Mouse (Mus musculus): ENCODE data around the gene Ugdh. TPM values are rescaled to one million over a fixed set of nuclear protein-coding genes. Genes with fewer than 3 reads are reported as not detected.

Gene Ugdh
- 21.8 TPM for polyA plus RNA-seq (2015; fragmentation: Illumina TruSeq; extraction: RNeasy Lipid Tissue Mini Kit (QIAGEN cat#74804); ENCODE audit: low read depth, low replicate concordance)

DNA sequence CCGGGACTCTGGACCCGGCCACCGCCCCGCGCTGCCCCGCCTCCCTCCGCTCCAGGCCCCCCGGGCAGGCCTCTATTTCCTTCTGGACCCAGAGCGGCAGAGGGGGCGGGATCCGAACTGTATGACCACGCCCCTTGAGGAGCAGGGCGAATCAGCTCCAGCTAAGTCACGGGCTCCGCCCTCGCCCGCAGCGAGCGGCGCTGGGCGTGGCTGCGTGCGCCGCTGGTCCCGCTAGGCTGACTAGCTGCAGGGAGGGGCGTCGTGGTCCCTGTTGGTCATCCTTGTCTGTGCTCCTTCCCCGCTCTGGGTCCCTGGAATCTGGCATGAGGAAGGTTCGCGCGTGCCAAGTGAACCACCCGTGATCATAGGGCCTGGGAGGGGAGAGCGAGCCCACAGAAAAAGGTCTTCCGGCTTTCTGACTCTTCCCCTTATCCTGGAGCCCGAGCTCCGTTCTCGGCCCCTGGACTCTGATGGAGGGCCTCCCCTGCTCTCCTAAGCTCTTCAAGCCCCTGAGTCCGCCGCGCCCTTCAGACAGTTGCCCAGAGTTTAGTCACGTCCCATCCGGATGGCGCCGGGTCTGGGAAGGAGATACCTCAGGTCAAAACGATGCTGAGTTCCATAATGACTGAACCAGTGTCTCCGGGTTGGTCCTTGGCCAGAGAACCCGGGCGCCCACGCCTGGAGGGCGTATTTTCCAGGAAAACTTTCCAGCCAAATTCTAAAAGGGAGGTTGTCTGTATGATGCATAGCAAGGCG lies at the start of gene Ugdh:
TSS of gene Ugdh (minus strand) at position 144 of the 756 bp plus-strand sequence.

GRCm38 (mm10) chr5:65390648-65391644 lies 44.8 kb downstream of the Ugdh start, which contains the start of the genes Rpl9 and Lias:
Rpl9 (minus strand) TSS chr5:65391444.
Lias (plus strand) TSS chr5:65391497.

Other genes with a start within 250 kb of the Ugdh start
- 11.7 TPM for gene Wdr19, start 236.3 kb downstream of the Ugdh start, polyA plus RNA-seq (2015; fragmentation: Illumina TruSeq; extraction: RNeasy Lipid Tissue Mini Kit (QIAGEN cat#74804); ENCODE audit: low read depth, low replicate concordance)
- gene Rfc1, start 100.3 kb downstream of the Ugdh start, polyA plus RNA-seq (2015; fragmentation: Illumina TruSeq; extraction: RNeasy Lipid Tissue Mini Kit (QIAGEN cat#74804); ENCODE audit: low read depth, low replicate concordance), result 20.7 TPM
- gene Klb, start 87.6 kb downstream of the Ugdh start, polyA plus RNA-seq (2015; fragmentation: Illumina TruSeq; extraction: RNeasy Lipid Tissue Mini Kit (QIAGEN cat#74804); ENCODE audit: low read depth, low replicate concordance), result not detected
- 1,559 TPM for gene Rpl9, start 44.5 kb downstream of the Ugdh start, polyA plus RNA-seq (2015; fragmentation: Illumina TruSeq; extraction: RNeasy Lipid Tissue Mini Kit (QIAGEN cat#74804); ENCODE audit: low read depth, low replicate concordance)
- 43.9 TPM for gene Lias, start 44.5 kb downstream of the Ugdh start, polyA plus RNA-seq (2015; fragmentation: Illumina TruSeq; extraction: RNeasy Lipid Tissue Mini Kit (QIAGEN cat#74804); ENCODE audit: low read depth, low replicate concordance)
- gene Gm43552, start 56.9 kb upstream of the Ugdh start, polyA plus RNA-seq (2015; fragmentation: Illumina TruSeq; extraction: RNeasy Lipid Tissue Mini Kit (QIAGEN cat#74804); ENCODE audit: low read depth, low replicate concordance), result not detected
- gene Smim14, start 101.2 kb upstream of the Ugdh start, polyA plus RNA-seq (2015; fragmentation: Illumina TruSeq; extraction: RNeasy Lipid Tissue Mini Kit (QIAGEN cat#74804); ENCODE audit: low read depth, low replicate concordance), result 168 TPM
- 109 TPM for gene Ube2k, start 101.3 kb upstream of the Ugdh start, polyA plus RNA-seq (2015; fragmentation: Illumina TruSeq; extraction: RNeasy Lipid Tissue Mini Kit (QIAGEN cat#74804); ENCODE audit: low read depth, low replicate concordance)